Mouse (Mus musculus) liver, adult 2 months (tissue): ENCODE data around the gene Pdia3.

Source experiments
- CTCF ChIP-seq: fragments of 200-500 bp; IDR thresholded peaks from 2 replicates; pipeline ENCODE4 v1.5.1; 2011; ENCODE audit warnings: low read depth, low read length, control low read depth
- POLR2A ChIP-seq: fragments of 200-500 bp; IDR thresholded peaks from 2 replicates; pipeline ENCODE4 v1.6.1; 2011; ENCODE audit warnings: low read length, control low read depth; ENCODE audit not compliant: insufficient read depth; ENCODE audit errors: extremely low read depth

DNA sequence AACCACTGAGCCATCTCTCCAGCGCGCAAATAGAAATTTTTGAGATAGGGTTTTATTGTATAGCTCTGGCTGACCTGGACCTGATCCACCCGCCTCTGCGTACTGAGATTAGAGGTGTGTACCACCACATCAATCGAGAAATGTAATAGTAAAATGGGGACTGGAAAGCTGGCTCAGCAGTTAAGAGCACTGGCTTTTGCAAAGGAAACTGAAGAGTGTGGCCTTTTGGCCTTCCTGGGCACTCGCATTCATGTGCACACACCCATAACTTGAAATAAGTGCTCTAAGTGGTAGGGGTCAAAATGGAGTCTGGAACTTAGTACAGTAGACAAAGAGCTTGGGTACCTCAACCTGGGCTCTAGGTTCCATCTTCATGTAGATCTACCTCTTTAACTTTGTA lies 2.8 kb downstream of the Pdia3 start:
- TF ChIP-seq POLR2A, result no peak
- no peak for TF ChIP-seq CTCF
